Mouse (Mus musculus) midbrain, embryonic 12.5 days (tissue): ENCODE results near the gene Pfdn5. TPM values are rescaled to one million over a fixed set of nuclear protein-coding genes. Genes with fewer than 3 reads are reported as not detected.

ENCODE experiments used
- ATAC-seq: fragments of 200-750 bp; cut with Nextera tagmentation; 2 replicates; pipeline ENCODE4 v1.8.0; 2017; ENCODE audit warnings: low read depth, moderate TSS enrichment, moderate library complexity; ENCODE audit not compliant: low FRiP score
- H3K27ac ChIP-seq: fragments of 300-500 bp; sonication (generic); replicated peaks from 2 replicates; pipeline ENCODE4 v1.5.1; 2016; ENCODE audit warnings: mild to moderate bottlenecking
- H3K27me3 ChIP-seq: fragments of 300-500 bp; sonication (generic); 2 replicates; pipeline ENCODE4 v1.6.1; 2016; ENCODE audit warnings: mild to moderate bottlenecking
- H3K36me3 ChIP-seq: fragments of 300-500 bp; sonication (generic); 2 replicates; pipeline ENCODE4 v1.6.1; 2016
- H3K4me1 ChIP-seq: fragments of 300-500 bp; sonication (generic); 2 replicates; pipeline ENCODE4 v1.6.1; 2016
- H3K4me2 ChIP-seq: fragments of 300-500 bp; sonication (generic); replicated peaks from 2 replicates; pipeline ENCODE4 v1.6.1; 2016; ENCODE audit warnings: mild to moderate bottlenecking, moderate library complexity
- H3K4me3 ChIP-seq: fragments of 300-500 bp; sonication (generic); 2 replicates; pipeline ENCODE4 v1.5.1; 2016; ENCODE audit warnings: mild to moderate bottlenecking
- H3K9ac ChIP-seq: fragments of 300-500 bp; sonication (generic); replicated peaks from 2 replicates; pipeline ENCODE4 v1.6.1; 2016; ENCODE audit warnings: mild to moderate bottlenecking, moderate library complexity
- H3K9me3 ChIP-seq: fragments of 300-500 bp; sonication (generic); 2 replicates; pipeline ENCODE4 v1.6.1; 2016; ENCODE audit warnings: mild to moderate bottlenecking
- WGBS: fragments of 180-500 bp; shearing (Covaris S2); methylation state at CpG from one replicate; pipeline ENCODE4 v1.1.7; 2016; 5-methylcytosine and 5-hydroxymethylcytosine counted together
- polyA plus RNA-seq: library from polyadenylated mRNA; unstranded; fragments of >200 nt; fragmentation: Nextera tagmentation; extraction: Ambion mirVana; gene quantifications from 2 replicates; pipeline ENCODE4 v1.2.1, GENCODE M21; 2016

Gene Pfdn5
- 363 and 378 TPM in 2 replicates for polyA plus RNA-seq

GRCm38 (mm10) chr15:102326022-102326576 is at the start of gene Pfdn5:
TSS of gene Pfdn5 (plus strand) at chr15:102326116.
- peak within 1 kb of the TSS; percentile 89 for H3K4me2 ChIP-seq
- ATAC-seq = peak; percentile 91
- H3K36me3 ChIP-seq = peaks cover 62% of the 10 kb centered on the region
- 0% methylated on average over 40 of the region's 40 CpGs for WGBS
- peak within 1 kb of the TSS; percentile 86 for H3K4me3 ChIP-seq
- H3K4me1 ChIP-seq = peaks cover 10% of the 10 kb centered on the region
- H3K9me3 ChIP-seq = no peaks in the 10 kb centered on the region
- H3K27ac ChIP-seq = peak within 1 kb of the TSS; percentile 60; the same call in 1 of the 2 replicates
- no peaks in the 10 kb centered on the region for H3K27me3 ChIP-seq
- peak within 1 kb of the TSS; percentile 86 for H3K9ac ChIP-seq

GRCm38 (mm10) chr15:102278726-102279091 is 47.2 kb upstream of the Pfdn5 start:
- no peak for ATAC-seq
- Histone ChIP-seq H3K27ac (peak overlapping the region; percentile 83), H3K27me3 (no peaks in the 10 kb centered on the region), H3K9ac (peak overlapping the region; percentile 74; the same call in 1 of the 2 replicates), H3K4me1 (peaks cover 16% of the 10 kb centered on the region), H3K4me2 (peak overlapping the region; percentile 95), H3K4me3 (peak overlapping the region; percentile 79), H3K36me3 (peaks cover 26% of the 10 kb centered on the region), H3K9me3 (no peaks in the 10 kb centered on the region)
- WGBS = 32% methylated on average over 7 of the region's 7 CpGs

- under 1% methylated on average over 64 of the region's 65 CpGs for WGBS
- H3K27me3 ChIP-seq = no peaks in the 10 kb centered on the region
- H3K9me3 ChIP-seq = no peaks in the 10 kb centered on the region
- H3K4me2 ChIP-seq = peak within 1 kb of the TSS; percentile 95
- peak within 1 kb of the TSS; percentile 74 for H3K9ac ChIP-seq
- peak within 1 kb of the TSS; percentile 83 for H3K27ac ChIP-seq
- ATAC-seq = peak; percentile 98
- peak within 1 kb of the TSS; percentile 79 for H3K4me3 ChIP-seq
- H3K4me1 ChIP-seq = peaks cover 16% of the 10 kb centered on the region
- H3K36me3 ChIP-seq = peaks cover 26% of the 10 kb centered on the region
Observed at GRCm38 (mm10) chr15:102279092-102279782, 46.7 kb upstream of the Pfdn5 start, which contains the start of gene Mfsd5. TSS of gene Mfsd5 (plus strand) at chr15:102279454.

- Histone ChIP-seq H3K36me3 (peaks cover 26% of the 10 kb centered on the region), H3K9me3 (no peaks in the 10 kb centered on the region), H3K9ac (peak overlapping the region; percentile 74), H3K4me3 (peak overlapping the region; percentile 79), H3K4me2 (peak overlapping the region; percentile 95), H3K27ac (peak overlapping the region; percentile 83; the same call in 1 of the 2 replicates), H3K27me3 (no peaks in the 10 kb centered on the region), H3K4me1 (peaks cover 16% of the 10 kb centered on the region)
- 33% methylated on average over 12 of the region's 13 CpGs for WGBS
- peak; percentile 35; the same call in 1 of the 2 replicates for ATAC-seq
Observed at GRCm38 (mm10) chr15:102279783-102280520, 46.0 kb upstream of the Pfdn5 start.

GRCm38 (mm10) chr15:102280623-102281022 is 45.3 kb upstream of the Pfdn5 start:
- no peaks in the 10 kb centered on the region for H3K9me3 ChIP-seq
- 97% methylated on average over 19 of the region's 19 CpGs for WGBS
- H3K9ac ChIP-seq = 0 out of 2 replicates have a peak overlapping the region, but pooled peaks have one; percentile 74
- H3K27me3 ChIP-seq = no peaks in the 10 kb centered on the region
- ATAC-seq = no peak
- peak overlapping the region; percentile 95 for H3K4me2 ChIP-seq
- peaks cover 26% of the 10 kb centered on the region for H3K36me3 ChIP-seq
- no peak overlapping the region for H3K27ac ChIP-seq
- H3K4me1 ChIP-seq = peaks cover 16% of the 10 kb centered on the region
- H3K4me3 ChIP-seq = peak overlapping the region; percentile 79

GRCm38 (mm10) chr15:102282463-102283292 is 43.2 kb upstream of the Pfdn5 start:
- Histone ChIP-seq H3K9me3 (no peaks in the 10 kb centered on the region), H3K9ac (no peak overlapping the region), H3K36me3 (peaks cover 26% of the 10 kb centered on the region), H3K4me1 (peaks cover 16% of the 10 kb centered on the region), H3K4me2 (no peak overlapping the region), H3K27ac (no peak overlapping the region), H3K27me3 (no peaks in the 10 kb centered on the region), H3K4me3 (no peak overlapping the region)
- WGBS = 88% methylated on average over 8 of the region's 8 CpGs
- no peak for ATAC-seq

GRCm38 (mm10) chr15:102283648-102284047 is 42.3 kb upstream of the Pfdn5 start:
- no peak overlapping the region for H3K9ac ChIP-seq
- H3K27me3 ChIP-seq = no peaks in the 10 kb centered on the region
- peaks cover 15% of the 10 kb centered on the region for H3K4me1 ChIP-seq
- no peak for ATAC-seq
- no peaks in the 10 kb centered on the region for H3K9me3 ChIP-seq
- H3K4me2 ChIP-seq = no peak overlapping the region
- H3K4me3 ChIP-seq = no peak overlapping the region
- no peak overlapping the region for H3K27ac ChIP-seq
- peaks cover 26% of the 10 kb centered on the region for H3K36me3 ChIP-seq
- WGBS = 78% methylated on average over 3 of the region's 3 CpGs

- no peak for ATAC-seq
- Histone ChIP-seq H3K27me3 (no peaks in the 10 kb centered on the region), H3K4me1 (no peaks in the 10 kb centered on the region), H3K9me3 (no peaks in the 10 kb centered on the region), H3K4me2 (no peak overlapping the region), H3K9ac (no peak overlapping the region), H3K36me3 (peaks cover 6% of the 10 kb centered on the region; the same call in 1 of the 2 replicates), H3K27ac (no peak overlapping the region), H3K4me3 (no peak overlapping the region)
Observed at GRCm38 (mm10) chr15:102287395-102287794, 38.5 kb upstream of the Pfdn5 start.

- no peaks in the 10 kb centered on the region for H3K27me3 ChIP-seq
- 8% methylated on average over 25 of the region's 25 CpGs for WGBS
- H3K9ac ChIP-seq = peak within 1 kb of the TSS; percentile 53
- peak within 1 kb of the TSS; percentile 89 for H3K4me2 ChIP-seq
- peaks cover 27% of the 10 kb centered on the region for H3K36me3 ChIP-seq
- H3K9me3 ChIP-seq = no peaks in the 10 kb centered on the region
- peak within 1 kb of the TSS; percentile 67 for H3K4me3 ChIP-seq
- peaks cover 11% of the 10 kb centered on the region for H3K4me1 ChIP-seq
- peak within 1 kb of the TSS; percentile 30; the same call in 1 of the 2 replicates for H3K27ac ChIP-seq
- peak; percentile 98 for ATAC-seq
Observed at GRCm38 (mm10) chr15:102295633-102296367, 30.1 kb upstream of the Pfdn5 start, which contains the start of gene Espl1. TSS of gene Espl1 (plus strand) at chr15:102296266.

- ATAC-seq = peak; percentile 75
Observed at GRCm38 (mm10) chr15:102296368-102297006, 29.4 kb upstream of the Pfdn5 start.

More at GRCm38 (mm10) chr15:102296368-102297006, 29.4 kb upstream of the Pfdn5 start:
- no peak overlapping the region; the same call in 1 of the 2 replicates for H3K27ac ChIP-seq
- WGBS = 5% methylated on average over 24 of the region's 24 CpGs
- peaks cover 34% of the 10 kb centered on the region for H3K36me3 ChIP-seq
- peak overlapping the region; percentile 53 for H3K9ac ChIP-seq
- H3K4me1 ChIP-seq = peaks cover 11% of the 10 kb centered on the region
- H3K9me3 ChIP-seq = no peaks in the 10 kb centered on the region
- peak overlapping the region; percentile 67 for H3K4me3 ChIP-seq
- no peaks in the 10 kb centered on the region for H3K27me3 ChIP-seq
- H3K4me2 ChIP-seq = peak overlapping the region; percentile 89
